Mouse (Mus musculus) lung, postnatal 0 days (tissue): ENCODE results near the gene Atp2b4. TPM values are rescaled to one million over a fixed set of nuclear protein-coding genes. Genes with fewer than 3 reads are reported as not detected.

ENCODE experiments used
- ATAC-seq: fragments of 200-750 bp; cut with Nextera tagmentation; 2 replicates; pipeline ENCODE4 v1.8.0; 2017; ENCODE audit warnings: moderate library complexity
- DNase-seq: peaks from one replicate; pipeline ENCODE4 v3.0.0-alpha.2; 2016; ENCODE audit warnings: low spot score
- H3K27ac ChIP-seq: fragments of 300-500 bp; sonication (generic); 2 replicates; pipeline ENCODE4 v1.5.1; 2014; ENCODE audit warnings: antibody characterized with exemption, mild to moderate bottlenecking, low read length, mixed read lengths
- H3K27me3 ChIP-seq: fragments of 300-500 bp; sonication (generic); replicated peaks from 2 replicates; pipeline ENCODE4 v1.6.1; 2014; ENCODE audit warnings: low read length, mixed read lengths; ENCODE audit not compliant: insufficient read depth
- H3K36me3 ChIP-seq: fragments of 300-500 bp; sonication (generic); 2 replicates; pipeline ENCODE4 v1.6.1; 2014; ENCODE audit warnings: low read length, mixed read lengths; ENCODE audit not compliant: insufficient read depth
- H3K4me1 ChIP-seq: fragments of 300-500 bp; sonication (generic); 2 replicates; pipeline ENCODE4 v1.6.1; 2014; ENCODE audit warnings: antibody characterized with exemption, low read depth, low read length, mixed read lengths; ENCODE audit not compliant: insufficient read depth
- H3K4me2 ChIP-seq: fragments of 300-500 bp; sonication (generic); replicated peaks from 2 replicates; pipeline ENCODE4 v1.6.1; 2014; ENCODE audit warnings: low read depth, mild to moderate bottlenecking, low read length, moderate library complexity, mixed read lengths
- H3K4me3 ChIP-seq: fragments of 300-500 bp; sonication (generic); 2 replicates; pipeline ENCODE4 v1.5.1; 2014; ENCODE audit warnings: low read depth, low read length
- H3K9ac ChIP-seq: fragments of 300-500 bp; sonication (generic); replicated peaks from 2 replicates; pipeline ENCODE4 v1.6.1; 2014; ENCODE audit warnings: low read depth, mild to moderate bottlenecking
- H3K9me3 ChIP-seq: fragments of 300-500 bp; sonication (generic); 2 replicates; pipeline ENCODE4 v1.6.1; 2016; ENCODE audit warnings: low read length, mixed read lengths
- CTCF ChIP-seq: IDR thresholded peaks from 2 replicates; pipeline ENCODE4 v1.5.1; 2016; ENCODE audit warnings: antibody characterized with exemption, mild to moderate bottlenecking
- EP300 ChIP-seq: IDR thresholded peaks from 2 replicates; pipeline ENCODE4 v1.6.1; 2016; ENCODE audit warnings: antibody characterized with exemption, mild to moderate bottlenecking, control low read depth
- WGBS: fragments of 180-500 bp; shearing (Covaris S2); extraction: QIAGEN DNeasy Blood & Tissue Kit; methylation state at CpG from one replicate; pipeline ENCODE4 v1.1.7; 2014; 5-methylcytosine and 5-hydroxymethylcytosine counted together
- polyA plus RNA-seq: library from polyadenylated mRNA; unstranded; fragments of >200 nt; fragmentation: Nextera tagmentation; extraction: Ambion mirVana; gene quantifications from 2 replicates; pipeline ENCODE4 v1.2.1, GENCODE M21; 2015

The Atp2b4 gene
- polyA plus RNA-seq, 1 experiment from 2014 or later: 7.8 TPM

- DNase-seq (no peak), ATAC-seq (peak; percentile 72)
- Histone ChIP-seq H3K27ac (no peak overlapping the region), H3K4me3 (no peak overlapping the region), H3K4me2 (peak overlapping the region; percentile 11; the same call in 1 of the 2 replicates), H3K27me3 (no peaks in the 10 kb centered on the region), H3K9ac (no peak overlapping the region), H3K36me3 (no peaks in the 10 kb centered on the region), H3K4me1 (peaks cover 11% of the 10 kb centered on the region; the same call in 1 of the 2 replicates), H3K9me3 (no peaks in the 10 kb centered on the region)
- no peak for TF ChIP-seq EP300
- no peak for TF ChIP-seq CTCF
- 37% methylated on average over 9 of the region's 9 CpGs for WGBS
Observed at GRCm38 (mm10) chr1:133745078-133745495, 55.8 kb downstream of the Atp2b4 start.

- Histone ChIP-seq H3K4me2 (peak overlapping the region; percentile 11), H3K36me3 (no peaks in the 10 kb centered on the region), H3K27me3 (no peaks in the 10 kb centered on the region), H3K9ac (no peak overlapping the region), H3K9me3 (no peaks in the 10 kb centered on the region), H3K27ac (no peak overlapping the region), H3K4me3 (no peak overlapping the region), H3K4me1 (peaks cover 11% of the 10 kb centered on the region; the same call in 1 of the 2 replicates)
- ATAC-seq (peak; percentile 77), DNase-seq (peak; percentile 83)
- WGBS: 22% methylated on average over 4 of the region's 4 CpGs
- TF ChIP-seq CTCF (no peak), EP300 (no peak)
Observed at GRCm38 (mm10) chr1:133744609-133745008, 56.2 kb downstream of the Atp2b4 start.

DNA sequence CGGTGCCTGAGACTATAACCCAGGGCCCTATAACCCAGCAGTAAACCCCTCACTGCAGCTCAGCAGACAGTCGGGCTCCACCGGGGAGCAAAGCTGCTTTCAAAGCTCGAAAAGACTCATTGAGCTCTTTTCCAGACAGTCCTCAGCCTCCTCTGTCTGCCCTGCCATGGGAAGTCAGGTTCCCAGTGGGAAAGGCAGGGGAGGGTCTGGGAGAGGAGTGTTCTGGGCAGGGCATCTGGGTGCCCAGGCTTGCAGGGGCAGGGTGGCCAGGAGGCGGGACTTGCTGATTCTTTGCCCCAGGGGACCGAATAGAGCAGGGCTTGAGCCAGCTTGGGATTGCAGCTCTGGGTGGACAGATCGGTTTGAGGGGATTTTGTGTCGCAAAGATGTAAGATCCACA is 58.3 kb downstream of the Atp2b4 start:
- Histone ChIP-seq H3K27me3 (no peaks in the 10 kb centered on the region), H3K4me2 (no peak overlapping the region), H3K9me3 (no peaks in the 10 kb centered on the region), H3K4me3 (no peak overlapping the region), H3K27ac (peak overlapping the region; percentile 33; the same call in 1 of the 2 replicates), H3K9ac (no peak overlapping the region), H3K36me3 (peaks cover 3% of the 10 kb centered on the region; the same call in 1 of the 2 replicates), H3K4me1 (peaks cover 11% of the 10 kb centered on the region; the same call in 1 of the 2 replicates)
- ATAC-seq (no peak), DNase-seq (no peak)
- 66% methylated on average over 8 of the region's 8 CpGs for WGBS
- no peak for TF ChIP-seq CTCF
- no peak for TF ChIP-seq EP300

DNA sequence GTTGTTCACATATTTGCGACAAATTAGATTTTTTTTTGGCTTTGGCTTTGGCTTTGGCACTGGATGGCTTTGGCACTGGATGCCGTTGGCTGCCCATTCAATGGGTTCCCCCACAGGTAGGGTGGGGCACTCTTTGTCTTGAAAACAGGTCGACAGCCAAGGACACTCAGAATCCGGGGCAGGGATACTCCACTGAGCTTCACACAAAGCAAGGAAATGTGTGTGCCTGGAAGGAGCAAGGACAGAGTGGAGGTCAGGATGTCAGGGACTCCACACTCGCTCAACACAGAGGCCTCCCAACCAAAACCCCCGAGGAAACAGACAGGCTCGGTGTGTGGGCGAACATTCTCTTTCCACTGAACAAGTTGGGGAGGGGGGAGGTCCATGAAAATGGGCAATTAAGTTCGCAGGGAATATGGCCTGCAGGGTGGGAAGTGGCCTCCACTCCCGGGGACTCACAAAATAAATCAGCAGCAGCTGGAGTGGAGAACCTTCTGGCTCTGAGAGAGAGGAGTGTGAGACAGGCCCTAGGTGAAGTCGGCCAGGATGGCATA is 58.9 kb downstream of the Atp2b4 start:
- DNase-seq (no peak), ATAC-seq (peak; percentile 8; the same call in 1 of the 2 replicates)
- Histone ChIP-seq H3K27me3 (no peaks in the 10 kb centered on the region), H3K27ac (peak overlapping the region; percentile 33; the same call in 1 of the 2 replicates), H3K4me2 (no peak overlapping the region), H3K36me3 (peaks cover 8% of the 10 kb centered on the region; the same call in 1 of the 2 replicates), H3K4me3 (no peak overlapping the region), H3K4me1 (peaks cover 11% of the 10 kb centered on the region; the same call in 1 of the 2 replicates), H3K9me3 (no peaks in the 10 kb centered on the region), H3K9ac (no peak overlapping the region)
- 38% methylated on average over 11 of the region's 11 CpGs for WGBS
- TF ChIP-seq EP300: no peak
- TF ChIP-seq CTCF: no peak

GRCm38 (mm10) chr1:133741171-133741570 is 59.7 kb downstream of the Atp2b4 start:
- Histone ChIP-seq H3K4me3 (no peak overlapping the region), H3K27me3 (no peaks in the 10 kb centered on the region), H3K9ac (no peak overlapping the region), H3K4me2 (no peak overlapping the region), H3K9me3 (no peaks in the 10 kb centered on the region), H3K27ac (no peak overlapping the region), H3K36me3 (peaks cover 8% of the 10 kb centered on the region; the same call in 1 of the 2 replicates), H3K4me1 (peaks cover 11% of the 10 kb centered on the region; the same call in 1 of the 2 replicates)
- TF ChIP-seq EP300: no peak
- TF ChIP-seq CTCF: no peak
- WGBS: 84% methylated on average over 6 of the region's 6 CpGs
- DNase-seq (no peak), ATAC-seq (no peak)

DNA sequence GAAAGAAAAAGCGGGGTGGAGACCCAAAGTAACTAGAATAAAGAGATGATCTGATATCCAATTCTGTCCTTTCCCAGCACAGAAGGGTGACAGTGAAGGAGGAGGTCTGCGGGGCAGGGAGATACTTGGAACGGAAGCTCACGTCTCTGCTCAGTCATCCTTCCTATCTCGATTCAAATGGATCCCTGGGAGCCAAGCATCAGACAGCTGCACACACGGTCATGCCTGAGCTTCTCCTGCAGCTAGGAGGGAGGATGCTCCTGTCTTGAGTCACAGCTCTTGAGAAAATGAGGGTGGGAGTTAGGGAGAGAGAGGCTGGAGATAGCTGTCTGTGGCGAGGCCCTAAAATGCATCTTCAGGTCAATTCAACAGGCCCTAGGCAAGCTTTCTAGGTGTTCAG is 64.2 kb downstream of the Atp2b4 start:
- peaks cover 8% of the 10 kb centered on the region; the same call in 1 of the 2 replicates for H3K36me3 ChIP-seq
- no peaks in the 10 kb centered on the region for H3K9me3 ChIP-seq
- H3K9ac ChIP-seq: no peak overlapping the region
- H3K4me1 ChIP-seq: peaks cover 2% of the 10 kb centered on the region; the same call in 1 of the 2 replicates
- no peak overlapping the region for H3K4me3 ChIP-seq
- no peaks in the 10 kb centered on the region for H3K27me3 ChIP-seq
- ATAC-seq (no peak), DNase-seq (no peak)
- WGBS: 70% methylated on average over 7 of the region's 7 CpGs
- H3K27ac ChIP-seq: no peak overlapping the region
- no peak overlapping the region for H3K4me2 ChIP-seq
- no peak for TF ChIP-seq CTCF
- no peak for TF ChIP-seq EP300
